Mouse (Mus musculus) ES-Bruce4 (cell line): ENCODE data around the gene Nfib.

Experiments used
- CTCF ChIP-seq: IDR thresholded peaks from one replicate; pipeline ENCODE4 v1.8.1; 2011; ENCODE audit warnings: low read depth, low read length
- POLR2A ChIP-seq: IDR thresholded peaks from one replicate; pipeline ENCODE4 v1.8.1; 2011; ENCODE audit warnings: low read length; ENCODE audit not compliant: insufficient read depth

GRCm38 (mm10) chr4:82455617-82456322, 249.8 kb downstream of the Nfib start:
- TF ChIP-seq CTCF (no peak), POLR2A (no peak)
